Mouse (Mus musculus) olfactory bulb, adult 2 months (tissue): ENCODE measurements around the gene Pkdrej.

Experiments
- CTCF ChIP-seq: fragments of 200-500 bp; IDR thresholded peaks from 2 replicates; pipeline ENCODE4 v1.5.1; 2012; ENCODE audit warnings: low read depth, mild to moderate bottlenecking, low read length, moderate library complexity; ENCODE audit not compliant: insufficient read depth
- POLR2A ChIP-seq: fragments of 200-500 bp; IDR thresholded peaks from 2 replicates; pipeline ENCODE4 v1.6.1; 2012; ENCODE audit warnings: mild to moderate bottlenecking, low read depth, low read length, moderate library complexity; ENCODE audit not compliant: insufficient read depth

- no peak for TF ChIP-seq CTCF
- TF ChIP-seq POLR2A = no peak
Observed at GRCm38 (mm10) chr15:85813428-85813827, 8.1 kb downstream of the Pkdrej start.
